Mouse (Mus musculus) thymus, adult 2 months (tissue): Measurements from ENCODE around the gene Chil3.

Source experiments
- CTCF ChIP-seq: fragments of 200-500 bp; IDR thresholded peaks from 2 replicates; pipeline ENCODE4 v1.5.1; 2012; ENCODE audit warnings: mild to moderate bottlenecking, control low read depth, low read length, moderate library complexity, borderline replicate concordance; ENCODE audit not compliant: control insufficient read depth, poor library complexity, insufficient read depth; ENCODE audit errors: extremely low read depth
- POLR2A ChIP-seq: fragments of 200-500 bp; IDR thresholded peaks from 2 replicates; pipeline ENCODE4 v1.6.1; 2012; ENCODE audit warnings: mild to moderate bottlenecking, low read length, control low read depth, moderate library complexity; ENCODE audit not compliant: control insufficient read depth, poor library complexity, insufficient read depth; ENCODE audit errors: extremely low read depth

GRCm38 (mm10) chr3:106167464-106167863 lies at the start of gene Chil3:
- TF ChIP-seq CTCF, result no peak
- TF ChIP-seq POLR2A, result no peak
